Mouse (Mus musculus): ENCODE measurements around the gene Mfn1.

DNA sequence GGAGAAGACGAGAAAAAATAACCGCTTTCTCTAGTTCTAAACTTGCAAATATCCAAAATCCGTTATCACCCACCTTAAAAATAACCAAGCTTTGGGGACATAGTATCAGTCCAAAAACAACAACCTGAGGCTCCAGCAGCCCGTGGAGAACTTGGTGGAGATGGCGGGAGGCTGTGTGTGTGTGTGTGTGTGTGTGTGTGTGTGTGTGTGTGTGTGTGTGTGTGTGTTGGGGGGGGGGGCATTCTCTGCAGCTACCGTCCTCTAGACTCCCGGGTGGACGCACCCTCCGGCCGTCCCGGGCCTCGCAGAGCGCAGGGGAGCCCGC is 86.7 kb downstream of the Mfn1 start:
- TF ChIP-seq POLR2A (IDR thresholded peaks at IDR 0.05; ENCODE audit: extremely low read depth, insufficient read depth, low read length), result no peak
- no peak for TF ChIP-seq CTCF (IDR thresholded peaks at IDR 0.05; ENCODE audit: low read depth, low read length)

Data from liver, adult 2 months (tissue).